Mouse (Mus musculus): ENCODE results near the gene Arf3.
"Not testable (repeated sequence)": the region's sequence is repeated elsewhere in the genome, so short reads cannot be mapped to it uniquely, and the experiment has no call there.

Gene Arf3

DNA sequence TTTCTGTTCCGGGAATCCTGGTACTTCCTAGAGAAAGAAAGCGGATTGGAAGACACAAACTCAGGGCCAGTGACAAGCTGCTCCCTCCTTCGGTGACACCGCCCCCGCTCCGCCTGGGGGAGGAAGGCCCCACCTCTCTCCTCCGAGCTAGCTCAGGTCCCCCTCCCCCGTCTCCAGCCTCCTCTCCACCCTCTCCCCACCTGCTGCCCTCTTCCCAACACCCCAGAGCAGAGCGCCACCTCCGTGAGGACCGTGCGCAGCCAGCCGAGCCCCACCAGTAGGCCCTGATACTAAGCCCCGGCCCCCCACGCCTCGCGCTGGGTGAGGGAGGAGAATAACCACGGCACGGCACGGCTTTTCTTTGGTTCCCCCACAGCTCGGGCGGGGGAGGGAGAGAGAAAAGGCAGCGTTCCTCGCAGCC is 803 bp downstream of the Arf3 start:
- DNase-seq (ENCODE audit: low read depth, low spot score): peak; percentile 65

DNA sequence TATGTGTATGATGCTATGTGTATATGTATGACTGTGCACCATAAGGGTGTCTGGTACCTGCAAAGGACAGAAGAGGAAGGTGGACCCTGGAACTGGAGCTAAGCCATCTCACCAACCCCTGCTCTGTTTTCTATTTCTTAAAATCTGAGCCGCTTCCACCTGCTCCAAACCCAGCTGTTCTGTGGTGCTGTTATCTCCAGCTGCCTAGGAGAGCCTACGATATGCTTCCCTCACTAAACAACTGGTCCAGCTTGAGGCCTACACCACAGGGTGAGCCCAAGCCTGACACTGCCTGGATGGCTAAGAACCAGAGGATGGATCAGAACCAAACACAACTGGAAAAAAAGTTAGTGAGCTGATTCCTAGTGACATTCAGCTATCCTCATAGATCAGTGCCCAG is 8.9 kb downstream of the Arf3 start:
- DNase-seq (ENCODE audit: low read depth, low spot score): no peak

DNA sequence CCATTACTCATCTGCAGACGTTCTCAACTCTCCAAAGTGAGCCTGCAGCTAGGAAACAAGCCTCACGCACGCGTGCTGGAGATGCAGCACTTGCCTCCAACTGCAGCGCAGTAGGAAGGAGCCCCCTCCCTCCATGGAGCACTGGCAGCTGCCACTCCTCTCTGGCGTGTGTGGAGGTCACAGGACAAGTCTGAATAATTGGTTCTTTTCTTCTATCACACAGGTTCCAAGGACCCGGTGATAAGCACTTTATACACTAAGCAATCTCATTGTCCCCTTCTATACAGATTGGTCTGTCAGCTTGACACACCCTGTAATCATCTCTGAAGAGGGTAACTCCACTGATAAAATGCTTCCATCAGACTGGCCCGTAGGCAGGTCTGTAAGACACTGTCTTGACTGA is 10.0 kb downstream of the Arf3 start:
- DNase-seq (ENCODE audit: low read depth, low spot score): no peak

DNA sequence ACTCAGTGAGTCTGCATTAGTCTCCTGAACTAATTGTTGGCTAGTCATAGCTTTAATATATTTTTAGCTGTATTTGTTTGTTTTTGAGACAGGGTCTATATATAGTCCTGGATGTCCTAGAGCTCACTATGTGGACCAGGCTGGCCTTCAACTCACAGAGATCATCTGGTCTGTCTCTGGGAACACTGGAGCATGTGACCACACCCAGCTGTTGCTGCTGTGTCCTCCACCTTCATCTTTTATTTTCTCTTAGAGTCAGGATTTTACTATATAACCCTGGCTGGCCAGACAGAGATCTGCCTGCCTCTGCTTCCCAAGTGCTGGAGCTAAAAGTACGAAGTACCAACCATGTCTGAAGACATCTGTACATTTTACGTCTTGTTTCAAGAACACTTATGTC is 13.9 kb downstream of the Arf3 start:
- no peak for DNase-seq (ENCODE audit: low read depth, low spot score)

DNA sequence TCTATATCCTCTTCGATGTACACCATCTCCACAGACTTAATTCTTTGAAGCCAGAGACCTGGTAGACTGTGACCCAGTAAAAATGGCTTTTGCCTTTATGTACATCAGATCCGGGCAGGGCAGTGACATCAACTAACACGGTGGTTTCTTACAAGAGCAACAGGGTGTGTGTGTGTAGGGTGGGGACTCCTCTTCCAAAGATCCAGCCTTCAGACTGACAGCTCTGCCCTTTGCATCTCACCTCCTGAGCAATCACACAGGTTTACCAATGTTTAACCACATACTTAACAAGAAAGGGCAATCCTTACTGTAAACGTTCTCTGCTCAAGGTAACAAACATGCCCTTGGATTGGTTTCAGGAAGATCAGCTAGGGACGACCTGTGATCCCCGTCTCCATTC is 15.7 kb downstream of the Arf3 start:
- DNase-seq (ENCODE audit: low read depth, low spot score): no peak

DNA sequence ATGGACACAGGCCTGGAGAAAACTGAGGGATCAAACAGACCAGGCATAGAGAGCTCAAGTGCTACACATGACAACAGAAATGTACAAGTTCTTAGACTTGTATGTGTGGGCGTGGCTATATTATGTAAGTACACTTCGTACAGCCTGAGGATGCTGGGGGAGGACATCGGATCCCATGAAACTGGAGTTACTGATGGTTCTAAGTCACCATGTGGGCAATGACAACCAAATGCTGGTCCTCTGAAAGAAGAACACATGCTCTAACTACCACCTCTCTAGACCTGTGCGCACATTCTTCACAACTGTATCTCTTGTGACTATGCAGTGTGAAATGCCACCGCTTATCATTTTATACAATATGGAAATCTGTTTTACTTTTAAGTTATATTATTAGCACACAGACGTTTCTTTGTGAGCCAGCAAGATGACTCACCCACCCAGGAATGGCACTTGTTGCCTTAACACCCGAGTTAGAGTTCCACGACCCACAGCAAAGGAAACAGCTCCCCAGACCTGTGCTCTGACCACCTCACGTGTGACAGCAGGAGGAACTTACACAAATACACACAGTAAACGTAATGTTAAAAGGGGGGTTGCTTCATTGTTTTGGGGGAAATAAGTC is 16.6 kb downstream of the Arf3 start:
- no peak for DNase-seq (ENCODE audit: low read depth, low spot score)

DNA sequence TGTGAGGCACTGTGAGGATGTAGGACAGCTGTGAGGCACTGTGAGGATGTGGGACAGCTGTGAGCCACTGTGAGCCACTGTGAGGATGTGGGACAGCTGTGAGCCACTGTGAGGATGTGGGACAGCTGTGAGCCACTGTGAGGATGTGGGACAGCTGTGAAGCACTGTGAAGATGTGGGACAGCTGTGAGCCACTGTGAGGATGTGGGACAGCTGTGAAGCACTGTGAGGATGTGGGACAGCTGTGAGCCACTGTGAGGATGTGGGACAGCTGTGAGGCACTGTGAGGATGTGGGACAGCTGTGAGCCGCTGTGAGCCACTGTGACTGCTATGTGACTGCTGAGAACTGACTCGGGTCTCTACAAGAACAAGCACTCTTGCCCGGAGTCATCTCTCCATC is 19.2 kb downstream of the Arf3 start:
- DNase-seq (ENCODE audit: low read depth, low spot score): not testable (repeated sequence)

DNA sequence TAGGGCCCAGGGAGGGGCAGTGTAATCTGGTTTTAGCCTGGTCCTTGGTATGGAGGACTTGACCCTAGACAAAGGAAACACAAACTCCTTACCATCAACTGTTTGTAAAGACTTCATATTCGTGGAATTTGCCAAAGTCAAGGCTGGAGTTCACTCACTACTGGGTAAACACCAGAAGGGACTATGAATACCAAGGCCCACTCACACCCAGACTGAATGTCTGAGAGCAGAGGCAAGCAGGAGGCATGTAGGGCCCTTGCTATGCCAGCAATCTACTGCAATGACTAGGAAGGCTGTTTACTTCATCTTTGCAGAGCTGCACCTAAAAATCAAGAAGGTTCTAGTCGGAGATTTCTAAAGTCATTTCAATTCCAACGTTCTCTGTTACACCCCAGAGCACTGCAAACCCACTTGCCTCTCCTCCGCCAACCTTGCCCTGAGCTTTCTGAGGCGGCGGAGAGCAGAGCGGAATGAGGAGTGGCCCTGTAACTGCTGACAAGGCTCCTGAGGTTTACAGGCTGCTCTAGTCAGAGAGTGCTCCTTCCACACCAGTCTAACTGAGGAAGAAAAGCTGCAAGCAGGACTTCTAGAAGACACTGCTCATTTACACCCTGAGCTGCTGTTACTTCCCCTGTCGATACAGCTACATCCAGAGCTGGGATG is 20.1 kb downstream of the Arf3 start:
- DNase-seq (ENCODE audit: low read depth, low spot score): no peak

DNA sequence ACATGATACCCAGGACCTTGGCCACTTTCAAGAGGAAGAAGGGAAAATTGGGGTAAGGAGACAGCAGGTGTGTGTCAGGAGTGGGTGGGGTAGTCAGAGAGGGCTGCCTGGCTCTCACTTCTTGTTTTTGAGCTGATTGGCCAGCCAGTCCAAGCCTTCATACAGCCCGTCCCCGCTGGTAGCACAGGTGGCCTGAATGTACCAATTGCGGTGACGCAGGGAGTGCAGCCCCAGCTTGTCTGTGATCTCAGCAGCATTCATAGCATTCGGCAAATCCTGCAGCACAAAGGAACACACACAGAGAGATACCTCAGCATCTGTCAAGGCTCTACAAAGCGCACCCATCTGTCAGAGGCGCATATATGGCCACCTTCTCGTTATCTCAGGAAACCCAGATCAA is 22.8 kb downstream of the Arf3 start:
- DNase-seq (ENCODE audit: low read depth, low spot score): no peak

DNA sequence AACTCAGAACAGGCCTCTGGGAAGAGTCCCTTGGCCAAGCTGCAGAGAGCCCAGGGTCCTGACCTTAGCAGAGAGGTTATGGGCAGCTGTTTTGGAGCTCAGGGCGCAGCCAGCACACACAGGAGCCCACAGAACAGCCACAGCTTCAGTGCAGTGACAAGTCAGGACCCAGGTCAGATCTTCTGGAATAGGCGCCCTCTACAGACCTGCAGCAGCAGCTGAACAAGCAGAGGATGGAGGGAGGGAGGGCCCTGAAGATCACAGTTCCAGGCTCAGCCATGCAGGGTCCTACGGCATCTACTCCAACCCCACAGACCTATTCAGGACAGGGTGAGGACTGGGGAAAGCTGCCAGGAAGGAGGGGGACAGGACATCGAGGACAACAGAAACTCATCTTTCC is 24.2 kb downstream of the Arf3 start:
- DNase-seq (ENCODE audit: low read depth, low spot score): no peak

DNA sequence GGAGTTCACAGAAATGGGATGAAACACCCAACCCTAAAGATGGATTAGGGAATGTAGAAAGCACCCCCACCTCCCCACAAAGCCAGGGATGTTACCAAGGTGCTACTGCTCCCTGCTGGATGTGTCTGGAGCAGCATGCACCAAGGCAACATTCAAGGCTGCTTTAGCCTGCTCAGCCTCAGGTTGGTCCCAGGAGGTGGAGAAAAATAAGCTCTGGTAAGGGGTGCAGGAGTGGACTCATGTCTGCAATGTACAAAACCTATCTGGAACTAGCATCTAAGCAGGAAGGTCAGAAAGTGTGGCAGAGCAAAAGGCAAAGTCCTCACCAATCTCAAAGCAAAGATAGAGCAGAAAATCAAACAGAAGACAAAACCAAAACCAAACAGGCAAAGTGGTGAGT is 25.1 kb downstream of the Arf3 start:
- DNase-seq (ENCODE audit: low read depth, low spot score): no peak

DNA sequence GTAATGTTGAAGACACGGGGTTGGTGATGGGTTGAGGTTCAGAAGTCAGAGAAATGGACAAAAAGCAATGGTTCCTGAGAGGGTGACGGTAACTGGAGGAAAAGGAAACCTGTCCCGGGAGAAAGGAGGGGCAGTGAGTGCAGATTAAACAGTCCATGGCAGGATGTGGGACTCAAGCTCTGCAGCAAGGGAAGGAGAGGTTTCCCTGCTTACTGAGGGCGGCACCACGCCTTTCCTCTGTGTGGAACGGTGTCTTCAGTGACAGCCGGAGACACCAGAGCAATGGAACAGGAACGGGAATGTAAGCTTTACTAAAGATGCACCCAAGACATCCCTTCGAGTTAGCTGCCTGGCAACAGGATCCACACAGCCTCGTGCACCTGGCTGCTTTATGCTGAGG is 26.5 kb downstream of the Arf3 start:
- DNase-seq (ENCODE audit: low read depth, low spot score): no peak

DNA sequence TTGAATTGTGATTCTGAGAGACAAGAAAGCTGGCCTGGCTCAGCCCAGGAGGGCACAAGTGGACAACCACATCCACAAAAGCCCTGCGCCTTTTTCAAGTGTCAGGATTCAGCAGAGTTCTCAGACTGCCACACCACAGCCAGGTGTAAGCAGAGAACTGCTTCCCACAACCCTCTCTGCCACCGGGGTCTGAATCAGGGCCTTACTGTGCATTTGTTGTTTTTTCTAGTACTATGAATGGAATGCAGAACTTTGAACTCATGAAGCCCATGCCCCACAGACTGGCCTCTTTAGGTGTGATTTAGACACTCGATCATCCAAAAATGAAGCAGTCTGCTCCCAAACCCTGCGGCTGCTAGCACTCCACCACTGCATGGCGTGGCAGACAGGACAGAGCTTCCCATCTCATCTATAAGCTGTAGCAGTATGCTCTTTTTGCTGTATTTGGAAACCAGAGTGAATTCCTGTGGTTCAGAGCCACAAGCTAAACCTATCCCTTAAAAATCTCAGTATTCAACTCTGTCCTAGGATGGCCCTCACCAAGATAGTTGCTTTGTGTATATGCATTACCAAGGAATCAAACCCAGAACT is 28.9 kb downstream of the Arf3 start:
- DNase-seq (ENCODE audit: low read depth, low spot score): no peak

DNA sequence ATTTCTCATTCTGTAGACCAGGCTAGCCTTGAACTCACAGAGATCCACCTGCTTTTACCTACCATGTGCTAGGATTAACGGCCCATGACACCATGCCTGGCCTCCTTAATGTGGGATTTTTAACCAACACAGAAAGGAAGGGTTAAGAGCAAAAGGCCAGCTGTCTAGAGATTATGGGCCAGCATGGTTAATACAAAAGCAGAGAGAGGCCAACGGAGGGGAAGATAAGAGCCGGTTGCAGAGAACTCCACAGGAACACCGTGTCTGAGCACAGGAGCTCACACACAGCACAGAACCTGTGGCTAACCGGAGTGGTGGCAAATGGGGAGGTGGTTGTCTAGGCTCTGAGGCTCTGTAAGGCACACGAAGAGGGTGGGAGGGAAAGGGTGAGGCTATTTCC is 29.6 kb downstream of the Arf3 start:
- DNase-seq (ENCODE audit: low read depth, low spot score): no peak

DNA sequence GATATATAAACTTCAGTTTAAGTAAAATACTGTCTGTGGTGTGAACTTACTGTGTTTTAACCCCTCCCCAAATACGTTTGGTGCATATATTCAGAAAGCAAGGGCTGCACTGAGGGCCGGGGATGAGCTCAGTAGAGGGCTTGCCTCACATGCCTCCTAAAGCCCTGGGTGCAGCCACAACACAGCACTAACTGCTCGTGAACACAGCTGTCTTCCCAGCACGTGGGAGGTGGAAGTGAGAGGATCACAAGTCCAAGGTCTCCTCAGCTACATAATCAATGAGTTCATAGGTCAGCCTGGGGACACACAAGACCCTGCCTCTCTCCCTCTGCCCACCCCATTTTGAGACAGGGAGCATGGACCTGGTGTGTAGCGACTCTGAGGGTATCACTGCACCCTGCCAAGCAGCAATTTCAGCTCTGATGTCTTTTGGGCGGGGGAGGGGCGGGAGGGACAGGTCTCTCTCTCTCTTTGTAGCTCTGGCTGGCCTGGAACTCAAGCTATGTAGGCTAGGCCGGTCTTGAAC is 30.9 kb downstream of the Arf3 start:
- DNase-seq (ENCODE audit: low read depth, low spot score): no peak

DNA sequence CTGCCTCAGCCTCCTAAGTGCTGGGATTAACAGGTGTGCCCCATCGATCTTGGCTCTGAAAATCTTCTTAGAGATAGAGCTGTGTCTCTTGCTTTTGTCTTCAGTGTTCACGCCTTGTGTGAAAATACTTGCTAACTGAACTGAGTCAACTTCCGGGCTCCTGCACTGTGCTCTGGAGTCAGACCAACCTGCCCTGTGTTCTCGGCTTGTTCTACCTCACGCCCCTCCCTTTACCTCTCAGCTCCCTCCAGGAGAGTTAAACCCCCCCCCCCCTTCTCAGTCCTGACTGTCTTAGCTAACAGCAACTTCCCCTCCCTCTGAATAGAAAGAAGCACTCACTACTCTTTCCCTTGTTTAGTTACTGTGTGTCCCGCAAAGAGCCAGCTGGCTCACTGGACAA is 32.2 kb downstream of the Arf3 start:
- DNase-seq (ENCODE audit: low read depth, low spot score): no peak

DNA sequence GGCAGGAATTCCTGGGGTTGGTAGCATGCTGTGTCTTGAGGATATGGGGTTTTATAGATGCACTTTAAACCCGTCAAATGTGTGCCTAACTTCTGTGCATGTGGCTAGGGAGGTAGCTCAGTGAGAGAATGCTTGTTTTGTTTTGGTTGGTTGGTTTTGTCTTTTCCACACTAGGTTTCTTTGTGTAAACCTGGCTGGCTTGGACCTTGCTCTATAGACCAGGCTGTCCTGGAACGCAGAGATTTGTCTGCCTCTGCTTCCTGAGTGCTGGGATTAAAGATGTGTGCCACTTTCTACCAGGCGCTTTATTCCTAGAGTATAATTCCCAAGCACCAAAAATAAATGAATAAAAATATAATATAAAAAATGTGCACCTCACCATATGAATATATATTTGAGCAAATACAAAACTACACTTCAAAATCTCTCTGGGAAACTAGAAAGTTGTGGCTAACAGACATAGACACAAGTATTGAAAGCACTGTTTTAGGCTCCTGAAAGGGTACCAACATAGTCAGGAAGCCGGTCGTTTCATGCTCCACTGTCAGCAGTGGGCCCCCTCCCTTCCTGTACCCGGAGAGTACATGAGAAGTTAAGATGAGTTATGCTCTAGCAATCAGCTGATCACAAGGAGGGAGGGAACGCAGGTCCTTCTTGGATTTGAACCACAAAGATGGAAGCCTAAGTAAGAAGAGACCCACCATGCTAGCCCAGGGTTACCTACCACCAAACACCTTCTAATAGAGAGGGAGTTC is 33.0 kb downstream of the Arf3 start:
- DNase-seq (ENCODE audit: low read depth, low spot score): no peak

DNA sequence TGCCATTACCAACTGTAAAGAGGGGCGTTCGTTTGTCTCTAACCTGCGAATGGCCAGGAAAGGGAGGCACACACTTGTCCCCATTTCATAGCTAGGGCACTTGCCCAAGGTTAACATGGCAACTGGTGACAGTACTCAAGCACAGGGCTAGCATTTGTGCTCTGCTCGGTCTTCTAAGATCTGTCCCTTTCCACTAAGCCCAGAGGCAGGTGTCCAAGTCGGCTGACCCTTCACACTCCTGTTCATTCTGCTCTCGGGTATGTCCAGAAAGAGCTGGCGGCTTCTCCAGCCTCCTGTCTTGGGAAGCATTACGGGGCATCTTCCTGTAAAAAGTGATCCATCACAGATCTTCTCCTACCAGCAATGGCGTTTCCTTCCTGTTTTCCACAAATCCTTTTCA is 34.6 kb downstream of the Arf3 start:
- no peak for DNase-seq (ENCODE audit: low read depth, low spot score)

DNA sequence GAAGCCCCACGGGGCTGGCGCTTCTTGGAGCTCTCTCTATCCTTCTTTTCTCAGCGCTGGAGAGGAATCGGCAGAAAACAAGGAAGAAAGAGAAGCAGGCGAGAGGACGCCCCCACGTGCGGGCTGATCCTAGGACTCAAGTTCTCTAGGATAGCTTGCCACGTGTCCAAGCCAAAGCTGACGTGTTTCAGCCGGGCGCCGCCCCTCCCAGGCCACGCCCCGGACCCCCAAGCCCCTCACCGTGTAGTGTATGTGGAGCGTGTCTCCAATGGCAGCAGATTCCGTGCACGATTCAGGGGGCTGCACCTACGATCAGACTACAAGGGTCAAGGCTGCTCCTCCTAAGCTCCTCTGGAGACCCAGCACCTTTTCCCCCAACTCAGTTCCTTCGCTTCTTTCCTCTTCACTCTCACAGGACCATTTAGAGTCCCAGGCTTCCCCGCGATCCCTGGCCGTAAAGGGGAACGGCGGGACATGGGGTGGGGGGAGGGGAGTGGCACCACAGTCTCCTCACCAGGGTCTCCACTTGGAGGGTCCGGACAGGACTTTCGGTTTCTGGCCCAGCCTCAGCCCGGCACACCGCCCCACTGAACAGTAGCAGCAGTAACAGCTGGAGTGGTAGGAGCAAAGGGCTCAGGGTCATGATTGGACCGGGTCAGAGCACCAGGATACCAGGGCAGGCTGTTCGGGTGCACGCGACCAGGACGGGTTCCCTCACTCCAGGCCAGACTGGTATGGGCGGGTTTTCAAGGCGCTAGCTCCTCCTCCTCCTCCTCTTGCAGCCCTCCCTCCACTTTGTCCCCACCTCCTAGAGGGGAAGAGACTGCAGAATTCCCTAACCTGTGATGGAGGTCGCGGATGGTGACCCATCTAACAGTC is 35.3 kb downstream of the Arf3 start, which contains the start of gene Fkbp11:
Gene Fkbp11 (minus strand): TSS at position 756 of the 879 bp plus-strand sequence.
- DNase-seq (ENCODE audit: low read depth, low spot score): peak; percentile 72

DNA sequence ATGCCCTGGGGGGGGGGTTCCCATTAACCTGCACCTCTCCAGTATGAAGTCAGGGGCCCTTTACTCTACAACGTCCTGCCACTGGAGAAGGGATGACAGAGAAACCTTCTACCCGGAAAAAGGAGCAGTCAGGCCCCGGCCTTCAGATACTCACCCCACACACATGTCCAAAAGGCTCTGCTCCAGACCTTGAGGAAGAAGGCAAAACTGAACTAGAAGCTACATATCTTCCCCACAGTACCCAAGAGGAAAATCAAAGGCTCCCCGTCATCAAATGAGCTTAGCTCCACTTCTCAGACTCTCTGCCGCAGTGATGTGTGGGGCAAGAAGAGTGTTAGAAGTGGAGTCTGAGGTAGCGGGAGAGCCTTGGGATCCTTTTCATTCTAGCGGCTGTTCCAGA is 36.3 kb downstream of the Arf3 start:
- no peak for DNase-seq (ENCODE audit: low read depth, low spot score)

DNA sequence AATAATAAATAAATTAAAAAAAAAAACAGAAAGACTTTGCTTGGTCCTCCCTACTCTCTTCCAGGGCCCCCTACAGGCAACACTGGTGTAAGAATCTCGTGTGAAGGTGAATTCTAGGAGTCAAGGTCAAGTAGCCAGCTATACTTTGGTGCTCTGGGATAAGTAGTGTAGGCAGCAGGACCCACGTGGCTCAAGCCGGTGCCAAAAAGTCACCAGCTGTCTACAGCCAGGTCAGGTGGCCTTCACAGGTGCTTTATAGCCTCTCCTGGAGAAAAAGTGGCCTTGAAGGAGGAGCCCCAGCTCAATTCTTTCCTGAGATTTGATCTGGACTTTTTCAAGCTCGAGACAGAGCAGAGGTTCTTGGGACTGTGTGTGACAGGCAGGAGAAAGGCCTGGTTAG is 36.9 kb downstream of the Arf3 start:
- DNase-seq (ENCODE audit: low read depth, low spot score): no peak

Measured in forelimb bud, embryonic 11.5 days (tissue).